Mouse (Mus musculus) adrenal gland, adult 2 months (tissue): ENCODE results near the gene Prss56. TPM values are rescaled to one million over a fixed set of nuclear protein-coding genes. Genes with fewer than 3 reads are reported as not detected.

ENCODE experiments used
- DNase-seq: peaks from one replicate; pipeline ENCODE4 v3.0.0; 2021
- polyA plus RNA-seq: library from polyadenylated mRNA; depleted of rRNA; stranded (reverse); fragments of >200 nt; gene quantifications from 2 replicates; pipeline ENCODE4 v1.2.3, GENCODE M21; 2012; rRNA removed
- total RNA-seq, 2 experiments: library from RNA; stranded (reverse); gene quantifications; 2 replicates each; pipeline ENCODE4 v1.2.3; 2021

Gene Prss56
- total and polyA plus RNA-seq, 3 experiments: 0.06 TPM; not detected in 2

DNA sequence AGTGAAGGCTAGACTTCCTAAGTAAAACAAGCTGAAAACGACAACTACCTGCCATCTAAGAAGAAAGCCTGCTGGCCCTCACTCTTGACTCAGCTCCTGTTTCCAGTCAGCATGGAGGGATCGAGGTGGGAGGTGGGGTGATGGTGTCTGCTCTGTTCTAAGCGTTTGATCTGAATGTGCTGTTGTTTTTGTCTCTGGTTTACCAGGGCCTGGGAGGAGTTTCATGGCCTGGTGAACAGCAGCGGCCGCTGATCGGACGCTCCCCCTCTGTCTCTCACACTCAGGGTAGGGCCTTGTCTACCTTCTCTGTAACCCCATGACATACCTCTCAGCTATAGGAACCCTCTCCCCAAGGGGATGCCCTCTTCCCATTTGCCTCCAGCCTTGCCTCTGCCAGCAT, 49.1 kb downstream of the Prss56 start:
- DNase-seq: no peak

Other genes starting within 250 kb of the Prss56 start
- gene Alppl2, start 93.4 kb upstream of the Prss56 start, total RNA-seq: not detected
- gene Alppl2, start 93.4 kb upstream of the Prss56 start, polyA plus RNA-seq: not detected in 2 replicates
- not detected for gene Alpi, start 81.7 kb upstream of the Prss56 start, total RNA-seq
- gene Alpi, start 81.7 kb upstream of the Prss56 start, polyA plus RNA-seq: 0.08 and 0.30 TPM in 2 replicates
- not detected for gene Akp3, start 58.3 kb upstream of the Prss56 start, total RNA-seq
- not detected in 2 replicates for gene Akp3, start 58.3 kb upstream of the Prss56 start, polyA plus RNA-seq
- 1 to 10 TPM in 1 of 2 experiments, under 1 TPM in 1; 0.46 to 3.0 TPM for gene Ecel1, start 26.8 kb upstream of the Prss56 start, total RNA-seq
- 0.67 and 4.4 TPM in 2 replicates for gene Ecel1, start 26.8 kb upstream of the Prss56 start, polyA plus RNA-seq
- not detected for gene Chrnd, start 7.3 kb downstream of the Prss56 start, total RNA-seq
- not detected in 2 replicates for gene Chrnd, start 7.3 kb downstream of the Prss56 start, polyA plus RNA-seq
- not detected for gene Chrng, start 21.3 kb downstream of the Prss56 start, total RNA-seq
- not detected in 2 replicates for gene Chrng, start 21.3 kb downstream of the Prss56 start, polyA plus RNA-seq
- gene Eif4e2, start 30.6 kb downstream of the Prss56 start, total RNA-seq: 10 to 100 TPM; 66.0 to 98.7 TPM
- gene Eif4e2, start 30.6 kb downstream of the Prss56 start, polyA plus RNA-seq: 18.0 and 18.4 TPM in 2 replicates
- gene Efhd1, start 81.0 kb downstream of the Prss56 start, total RNA-seq: 100 to 1,000 TPM; 337 to 341 TPM
- gene Efhd1, start 81.0 kb downstream of the Prss56 start, polyA plus RNA-seq: 579 and 581 TPM in 2 replicates
- 10 to 100 TPM; 66.6 to 95.5 TPM for gene Gigyf2, start 143.7 kb downstream of the Prss56 start, total RNA-seq
- gene Gigyf2, start 143.7 kb downstream of the Prss56 start, polyA plus RNA-seq: 17.0 and 24.7 TPM in 2 replicates
- not detected for gene Kcnj13, start 211.4 kb downstream of the Prss56 start, total RNA-seq
- not detected in 2 replicates for gene Kcnj13, start 211.4 kb downstream of the Prss56 start, polyA plus RNA-seq